Mouse (Mus musculus) bone marrow, adult 2 months (tissue): ENCODE data around the gene Sez6.

Source experiments
- CTCF ChIP-seq: fragments of 200-500 bp; IDR thresholded peaks from 2 replicates; pipeline ENCODE4 v1.5.1; 2011; ENCODE audit warnings: low read length, control low read depth; ENCODE audit not compliant: control insufficient read depth, insufficient read depth
- POLR2A ChIP-seq: fragments of 200-500 bp; IDR thresholded peaks from 2 replicates; pipeline ENCODE4 v1.6.1; 2011; ENCODE audit warnings: low read depth, mild to moderate bottlenecking, control low read depth, low read length, borderline replicate concordance; ENCODE audit not compliant: control insufficient read depth

DNA sequence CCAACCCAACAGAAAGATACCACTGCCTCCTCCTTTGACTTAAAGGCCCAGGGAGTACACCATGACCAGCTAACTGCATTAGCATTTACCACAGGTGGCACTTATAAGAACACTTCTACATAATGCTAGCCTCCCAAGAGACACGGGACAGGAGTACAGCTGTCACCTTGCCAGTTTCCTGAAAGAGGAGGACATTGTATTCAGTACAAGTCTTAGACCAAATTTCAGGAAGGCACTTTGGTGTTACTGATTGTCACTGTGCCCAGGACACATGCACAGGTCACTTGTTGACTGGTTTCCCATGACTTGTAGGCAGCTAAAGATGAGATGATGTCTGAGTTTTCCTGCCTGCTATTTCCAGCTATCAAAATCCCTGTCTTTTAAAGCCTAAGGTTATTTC, 65.0 kb downstream of the Sez6 start:
- no peak for TF ChIP-seq POLR2A
- no peak for TF ChIP-seq CTCF
